Mouse (Mus musculus): Measurements from ENCODE around the gene Map1a.
A peak's percentile ranks its signal among the peaks of the same experiment; 100 is the strongest.

Gene Map1a

GRCm38 (mm10) chr2:121288901-121289729, at the start of gene Map1a:
Gene Map1a, plus strand, starts transcription at chr2:121289600.
- DNase-seq (ENCODE audit: low read depth, low spot score): peak; percentile 84

- no peak for DNase-seq (ENCODE audit: low read depth, low spot score)
These were observed 45.3 kb upstream of the Map1a start for GRCm38 (mm10) chr2:121244099-121244498.

GRCm38 (mm10) chr2:121249758-121250157, 39.6 kb upstream of the Map1a start:
- DNase-seq (ENCODE audit: low read depth, low spot score): no peak

GRCm38 (mm10) chr2:121268446-121268845, 21.0 kb upstream of the Map1a start:
- DNase-seq (ENCODE audit: low read depth, low spot score): no peak

GRCm38 (mm10) chr2:121270521-121271235, 18.7 kb upstream of the Map1a start:
- DNase-seq (ENCODE audit: low read depth, low spot score): no peak

GRCm38 (mm10) chr2:121271236-121271927, 18.0 kb upstream of the Map1a start, which contains the start of gene Trp53bp1:
Gene Trp53bp1, minus strand, starts transcription at chr2:121271407.
- peak; percentile 89 for DNase-seq (ENCODE audit: low read depth, low spot score)

- DNase-seq (ENCODE audit: low read depth, low spot score): no peak
These were observed 17.4 kb upstream of the Map1a start for GRCm38 (mm10) chr2:121271928-121272516.

- DNase-seq (ENCODE audit: low read depth, low spot score): no peak
These were observed 1.6 kb upstream of the Map1a start for GRCm38 (mm10) chr2:121287850-121288249.

- no peak for DNase-seq (ENCODE audit: low read depth, low spot score)
These were observed 535 bp downstream of the Map1a start for GRCm38 (mm10) chr2:121289730-121290540.

- no peak for DNase-seq (ENCODE audit: low read depth, low spot score)
These were observed 3.1 kb downstream of the Map1a start for GRCm38 (mm10) chr2:121292316-121293013.

- no peak for DNase-seq (ENCODE audit: low read depth, low spot score)
These were observed 4.8 kb downstream of the Map1a start for GRCm38 (mm10) chr2:121294182-121294581.

GRCm38 (mm10) chr2:121294753-121295607, 5.6 kb downstream of the Map1a start:
- no peak for DNase-seq (ENCODE audit: low read depth, low spot score)

GRCm38 (mm10) chr2:121295608-121296571, 6.5 kb downstream of the Map1a start:
- DNase-seq (ENCODE audit: low read depth, low spot score): no peak

- no peak for DNase-seq (ENCODE audit: low read depth, low spot score)
These were observed 7.4 kb downstream of the Map1a start for GRCm38 (mm10) chr2:121296754-121297231.

GRCm38 (mm10) chr2:121297701-121298100, 8.3 kb downstream of the Map1a start:
- no peak for DNase-seq (ENCODE audit: low read depth, low spot score)

- no peak for DNase-seq (ENCODE audit: low read depth, low spot score)
These were observed 8.7 kb downstream of the Map1a start for GRCm38 (mm10) chr2:121298131-121298530.

- no peak for DNase-seq (ENCODE audit: low read depth, low spot score)
These were observed 10.1 kb downstream of the Map1a start for GRCm38 (mm10) chr2:121299471-121299870.

- no peak for DNase-seq (ENCODE audit: low read depth, low spot score)
These were observed 10.6 kb downstream of the Map1a start for GRCm38 (mm10) chr2:121300036-121300435.

Data from c-Kit-negative CD71-positive TER-119-positive erythroid progenitor cells, embryonic 14.5 days (primary cell).